Mouse (Mus musculus) kidney, adult 2 months (tissue): Measurements from ENCODE around the gene Scrn1. TPM values are rescaled to one million over a fixed set of nuclear protein-coding genes. Genes with fewer than 3 reads are reported as not detected.
A peak's percentile ranks its signal among the peaks of the same experiment; 100 is the strongest.

ENCODE experiments used
- DNase-seq: peaks from one replicate; pipeline ENCODE4 v3.0.0; 2021
- H3K27ac ChIP-seq: fragments of 200-500 bp; 2 replicates; pipeline ENCODE4 v1.5.1; 2012; ENCODE audit warnings: low read depth, low read length, control low read depth, inconsistent platforms; ENCODE audit not compliant: insufficient read depth
- H3K27me3 ChIP-seq: fragments of 200-500 bp; replicated peaks from 2 replicates; pipeline ENCODE4 v1.6.1; 2012; ENCODE audit warnings: mild to moderate bottlenecking, moderate library complexity, low read length, inconsistent platforms; ENCODE audit not compliant: control insufficient read depth, insufficient read depth
- H3K36me3 ChIP-seq: fragments of 200-500 bp; 2 replicates; pipeline ENCODE4 v1.6.1; 2012; ENCODE audit warnings: mild to moderate bottlenecking, moderate library complexity, low read length, inconsistent platforms; ENCODE audit not compliant: control insufficient read depth, insufficient read depth
- H3K4me1 ChIP-seq: fragments of 200-500 bp; 2 replicates; pipeline ENCODE4 v1.6.1; 2011; ENCODE audit warnings: low read length; ENCODE audit not compliant: control insufficient read depth, insufficient read depth
- H3K4me3 ChIP-seq: fragments of 200-500 bp; 2 replicates; pipeline ENCODE4 v1.5.1; 2011; ENCODE audit warnings: mild to moderate bottlenecking, low read depth, low read length, control low read depth; ENCODE audit not compliant: insufficient read depth
- CTCF ChIP-seq: fragments of 200-500 bp; conservative IDR thresholded peaks from 2 replicates; pipeline ENCODE4 v1.5.1; 2011; ENCODE audit warnings: low read depth, mild to moderate bottlenecking, control low read depth, low read length, moderate library complexity, mixed read lengths; ENCODE audit not compliant: insufficient read depth, insufficient read length
- POLR2A ChIP-seq: fragments of 200-500 bp; IDR thresholded peaks from one replicate; pipeline ENCODE4 v1.6.1; 2011; ENCODE audit warnings: low read depth, low read length, control low read depth
- WGBS: fragments of 180-500 bp; shearing (Covaris S2); methylation state at CpG from one replicate; pipeline ENCODE4 v1.1.7; 2018; 5-methylcytosine and 5-hydroxymethylcytosine counted together
- polyA plus RNA-seq: library from polyadenylated mRNA; depleted of rRNA; stranded (reverse); fragments of >200 nt; gene quantifications from 2 replicates; pipeline ENCODE4 v1.2.3, GENCODE M21; 2012

Gene Scrn1
- polyA plus RNA-seq, 1 experiment, result 2.6 TPM

DNA sequence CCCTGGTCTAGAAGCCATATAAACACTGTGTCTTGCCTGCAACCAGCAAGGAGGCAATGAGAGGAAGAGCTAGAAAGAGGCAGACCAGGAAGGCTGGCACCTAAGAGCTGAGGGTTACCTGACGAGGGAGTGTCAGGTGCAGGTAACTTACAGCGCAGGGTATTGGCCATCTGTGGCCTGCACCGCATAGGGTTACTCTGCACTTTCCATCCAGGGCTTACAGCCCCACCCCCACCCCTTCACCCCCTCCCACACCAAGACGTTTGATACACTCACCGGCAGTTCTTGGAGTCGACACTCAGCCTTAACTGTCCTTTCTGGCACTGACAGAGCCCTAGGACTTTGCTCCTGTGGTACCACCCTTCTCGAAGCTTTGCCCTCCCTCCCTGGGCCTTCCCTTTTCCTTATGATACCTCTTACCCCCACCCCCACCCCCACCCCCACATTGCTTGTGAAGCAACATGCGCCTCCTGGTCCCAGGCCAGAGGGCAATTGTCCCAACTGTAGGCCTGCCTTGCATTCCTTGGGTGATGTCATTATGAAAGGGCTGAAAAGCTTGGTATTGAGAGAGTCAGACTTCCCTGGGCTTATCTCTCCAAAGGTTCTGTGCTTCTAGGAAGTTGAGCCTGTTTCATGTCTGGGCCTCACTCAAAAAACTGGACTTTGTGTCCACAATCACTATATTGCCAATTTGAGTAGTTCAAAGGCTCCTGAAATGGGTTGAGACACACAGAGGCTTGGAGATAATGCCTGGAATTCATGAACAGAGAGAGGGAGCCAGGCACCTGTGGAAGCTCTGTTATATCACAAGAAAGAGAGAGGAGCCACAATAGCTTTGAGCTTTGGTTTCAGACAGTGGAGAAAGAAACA, 93.2 kb downstream of the Scrn1 start:
- no peaks in the 10 kb centered on the region for H3K27me3 ChIP-seq
- H3K4me1 ChIP-seq, result no peaks in the 10 kb centered on the region
- WGBS, result 62% methylated on average over 8 of the region's 8 CpGs
- DNase-seq, result peak; percentile 17
- no peaks in the 10 kb centered on the region for H3K36me3 ChIP-seq
- no peak overlapping the region for H3K27ac ChIP-seq
- TF ChIP-seq POLR2A (no peak), CTCF (no peak)
- no peak overlapping the region for H3K4me3 ChIP-seq

DNA sequence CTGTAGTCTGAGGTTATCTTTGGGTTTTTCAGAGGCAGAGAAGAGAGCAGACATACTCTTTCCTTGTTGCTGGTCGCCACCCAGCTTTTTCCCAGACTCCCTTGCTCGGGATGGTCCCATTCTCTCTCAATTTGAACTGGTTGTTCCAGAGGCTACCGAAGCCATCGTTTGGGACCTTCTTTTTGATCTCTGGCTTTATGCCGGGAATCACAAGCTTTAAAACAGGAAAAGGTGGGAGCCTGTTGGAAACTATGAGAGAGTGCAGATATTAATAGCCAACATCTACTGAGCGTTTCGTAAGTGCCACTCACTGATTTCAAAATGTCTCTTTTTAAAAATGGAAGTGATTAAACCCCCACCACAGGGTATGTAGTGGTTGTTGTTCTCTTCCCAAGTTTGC, 94.4 kb downstream of the Scrn1 start:
- no peak overlapping the region for H3K4me3 ChIP-seq
- no peak for DNase-seq
- no peak overlapping the region for H3K27ac ChIP-seq
- no peaks in the 10 kb centered on the region for H3K4me1 ChIP-seq
- WGBS, result 63% methylated on average over 7 of the region's 7 CpGs
- no peaks in the 10 kb centered on the region for H3K27me3 ChIP-seq
- TF ChIP-seq CTCF (no peak), POLR2A (no peak)
- no peaks in the 10 kb centered on the region for H3K36me3 ChIP-seq

GRCm38 (mm10) chr6:54467371-54467770, 98.9 kb downstream of the Scrn1 start:
- Histone ChIP-seq H3K27me3 (no peaks in the 10 kb centered on the region), H3K27ac (no peak overlapping the region), H3K4me1 (no peaks in the 10 kb centered on the region), H3K4me3 (no peak overlapping the region), H3K36me3 (no peaks in the 10 kb centered on the region)
- no peak for TF ChIP-seq CTCF
- no peak for TF ChIP-seq POLR2A
- DNase-seq, result no peak
- WGBS, result 85% methylated on average over 3 of the region's 3 CpGs

GRCm38 (mm10) chr6:54464926-54465325, 101.4 kb downstream of the Scrn1 start:
- no peak overlapping the region for H3K4me3 ChIP-seq
- H3K27me3 ChIP-seq, result no peaks in the 10 kb centered on the region
- DNase-seq, result no peak
- H3K27ac ChIP-seq, result no peak overlapping the region
- WGBS, result 86% methylated on average over 4 of the region's 4 CpGs
- H3K4me1 ChIP-seq, result no peaks in the 10 kb centered on the region
- TF ChIP-seq CTCF (no peak), POLR2A (no peak)
- no peaks in the 10 kb centered on the region for H3K36me3 ChIP-seq

DNA sequence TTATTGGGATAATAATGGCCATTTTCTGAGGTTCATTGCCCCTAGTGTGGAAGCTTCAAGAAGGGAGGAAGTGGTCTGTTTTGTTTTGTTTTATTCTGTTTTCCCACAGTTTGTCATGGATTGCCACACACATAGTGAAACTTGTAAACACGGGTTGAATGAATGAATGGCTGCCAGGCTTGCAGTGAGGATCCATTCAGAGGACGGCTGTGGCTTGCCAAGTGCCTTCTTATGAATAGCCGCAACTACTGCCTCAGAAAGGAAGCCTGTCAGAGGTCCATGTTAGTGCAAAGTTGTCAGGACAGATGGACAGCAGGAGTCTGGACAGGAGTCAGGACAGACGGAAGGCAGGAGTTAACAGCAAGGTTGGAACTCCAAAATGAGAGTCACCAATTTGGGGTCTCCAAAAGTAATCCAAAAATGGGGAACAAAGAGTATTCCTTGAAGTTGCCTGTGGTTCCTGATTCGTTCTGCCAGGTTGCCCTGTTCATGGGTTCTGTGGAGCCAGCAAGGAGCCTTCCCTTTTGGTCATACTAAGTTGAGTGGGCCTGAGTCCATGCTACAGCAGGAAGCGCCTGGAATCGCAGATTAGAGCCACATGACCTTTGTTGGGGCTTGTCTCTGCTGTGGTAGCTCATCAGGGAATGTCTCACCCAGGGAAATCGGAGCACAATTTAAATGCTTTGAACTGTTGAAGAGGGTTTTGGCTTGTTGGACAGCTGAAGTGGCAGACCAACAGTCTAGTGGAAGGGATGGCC, 102.4 kb downstream of the Scrn1 start:
- Histone ChIP-seq H3K36me3 (no peaks in the 10 kb centered on the region), H3K4me1 (no peaks in the 10 kb centered on the region), H3K27me3 (no peaks in the 10 kb centered on the region), H3K4me3 (no peak overlapping the region), H3K27ac (no peak overlapping the region)
- WGBS, result 70% methylated on average over 8 of the region's 8 CpGs
- no peak for DNase-seq
- TF ChIP-seq CTCF (no peak), POLR2A (no peak)

GRCm38 (mm10) chr6:54462766-54463165, 103.5 kb downstream of the Scrn1 start:
- 93% methylated on average over 6 of the region's 6 CpGs for WGBS
- DNase-seq, result no peak

DNA sequence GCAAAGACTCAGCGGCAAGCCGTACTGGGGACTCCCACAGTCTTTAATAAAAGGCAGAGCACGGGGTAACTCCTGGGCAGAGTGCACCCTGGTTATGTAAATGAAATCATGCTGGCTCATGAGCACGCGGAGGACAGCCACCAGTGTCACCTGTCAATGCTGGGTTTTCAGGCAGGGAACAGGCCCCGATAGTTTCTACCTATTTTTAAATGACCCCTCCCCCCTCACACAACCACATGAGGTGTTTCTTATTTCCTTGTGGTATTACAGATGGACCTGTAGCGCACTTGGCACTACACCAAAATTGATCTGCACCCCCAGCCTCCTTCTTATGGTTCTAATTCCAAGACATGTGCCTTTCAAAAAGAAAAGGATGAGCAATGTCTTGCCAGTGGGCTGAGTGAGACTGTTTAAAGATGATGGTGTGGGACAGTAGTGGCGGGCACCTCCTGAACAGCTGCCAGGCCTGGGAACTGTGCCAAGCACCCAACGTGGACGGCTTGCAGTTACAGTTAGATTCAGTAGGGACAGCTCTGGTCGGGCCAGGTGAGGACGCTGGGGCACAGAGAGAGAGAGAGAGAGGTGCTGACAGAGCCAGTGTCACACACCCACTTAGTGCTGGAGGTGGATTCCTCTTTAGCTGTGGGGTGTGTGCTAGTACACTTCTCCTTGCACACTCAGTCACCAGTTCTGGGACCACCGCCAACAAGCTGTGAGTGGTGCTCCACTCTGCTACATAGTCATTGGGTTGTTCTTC, 105.2 kb downstream of the Scrn1 start:
- TF ChIP-seq POLR2A (no peak), CTCF (no peak)
- 54% methylated on average over 13 of the region's 13 CpGs for whole genome bisulfite sequencing
- Histone ChIP-seq H3K27ac (no peak overlapping the region), H3K36me3 (no peaks in the 10 kb centered on the region), H3K4me3 (no peak overlapping the region), H3K27me3 (no peaks in the 10 kb centered on the region), H3K4me1 (no peaks in the 10 kb centered on the region)
- DNase-seq, result peak; percentile 50

More at GRCm38 (mm10) chr6:54462766-54463165, 103.5 kb downstream of the Scrn1 start:
- H3K4me3 ChIP-seq, result no peak overlapping the region
- H3K4me1 ChIP-seq, result no peaks in the 10 kb centered on the region
- TF ChIP-seq POLR2A (no peak), CTCF (no peak)
- H3K27ac ChIP-seq, result no peak overlapping the region
- no peaks in the 10 kb centered on the region for H3K27me3 ChIP-seq
- H3K36me3 ChIP-seq, result no peaks in the 10 kb centered on the region
